Mouse (Mus musculus) forebrain, embryonic 13.5 days (tissue): ENCODE results near the gene Dock10. TPM values are rescaled to one million over a fixed set of nuclear protein-coding genes. Genes with fewer than 3 reads are reported as not detected.

Experiments used
- ATAC-seq: fragments of 200-750 bp; cut with Nextera tagmentation; 2 replicates; pipeline ENCODE4 v1.8.0; 2017
- H3K27ac ChIP-seq: fragments of 300-500 bp; sonication (generic); 2 replicates; pipeline ENCODE4 v1.5.1; 2015; ENCODE audit warnings: inconsistent platforms, mild to moderate bottlenecking, moderate library complexity
- H3K27me3 ChIP-seq: fragments of 300-500 bp; sonication (generic); 2 replicates; pipeline ENCODE4 v1.6.1; 2015; ENCODE audit warnings: mild to moderate bottlenecking, inconsistent platforms
- H3K36me3 ChIP-seq: fragments of 300-500 bp; sonication (generic); 2 replicates; pipeline ENCODE4 v1.6.1; 2015; ENCODE audit warnings: mild to moderate bottlenecking, inconsistent platforms; ENCODE audit not compliant: poor library complexity, severe bottlenecking
- H3K4me1 ChIP-seq: fragments of 300-500 bp; sonication (generic); 2 replicates; pipeline ENCODE4 v1.6.1; 2015; ENCODE audit warnings: inconsistent platforms
- H3K4me2 ChIP-seq: fragments of 300-500 bp; sonication (generic); 2 replicates; pipeline ENCODE4 v1.6.1; 2015; ENCODE audit warnings: inconsistent platforms, mild to moderate bottlenecking, moderate library complexity
- H3K4me3 ChIP-seq: fragments of 300-500 bp; sonication (generic); 2 replicates; pipeline ENCODE4 v1.5.1; 2015; ENCODE audit warnings: mild to moderate bottlenecking, inconsistent platforms
- H3K9ac ChIP-seq: fragments of 300-500 bp; sonication (generic); 2 replicates; pipeline ENCODE4 v1.6.1; 2015; ENCODE audit warnings: mild to moderate bottlenecking, inconsistent platforms
- H3K9me3 ChIP-seq: fragments of 300-500 bp; sonication (generic); replicated peaks from 2 replicates; pipeline ENCODE4 v1.6.1; 2016; ENCODE audit warnings: inconsistent platforms
- WGBS: fragments of 180-500 bp; shearing (Covaris S2); methylation state at CpG from one replicate; pipeline ENCODE4 v1.1.7; 2015; 5-methylcytosine and 5-hydroxymethylcytosine counted together
- polyA plus RNA-seq: library from polyadenylated mRNA; unstranded; fragments of >200 nt; fragmentation: Nextera tagmentation; extraction: Ambion mirVana; gene quantifications from 2 replicates; pipeline ENCODE4 v1.2.1, GENCODE M21; 2015

The Dock10 gene
- polyA plus RNA-seq, 1 experiment from 2014 or later, result 1.3 TPM

- Histone ChIP-seq H3K27ac (no peak overlapping the region), H3K4me1 (no peaks in the 10 kb centered on the region), H3K36me3 (no peaks in the 10 kb centered on the region), H3K4me3 (no peak overlapping the region), H3K9ac (no peak overlapping the region), H3K4me2 (no peak overlapping the region), H3K27me3 (no peaks in the 10 kb centered on the region), H3K9me3 (no peaks in the 10 kb centered on the region)
- WGBS, result 85% methylated on average over 2 of the region's 2 CpGs
- no peak for ATAC-seq
Observed at GRCm38 (mm10) chr1:80721181-80721580, 37.1 kb downstream of the Dock10 start.

- H3K9me3 ChIP-seq, result no peaks in the 10 kb centered on the region
- no peak for ATAC-seq
- H3K4me2 ChIP-seq, result no peak overlapping the region
- no peak overlapping the region for H3K9ac ChIP-seq
- no peak overlapping the region for H3K27ac ChIP-seq
- H3K27me3 ChIP-seq, result no peaks in the 10 kb centered on the region
- no peak overlapping the region for H3K4me3 ChIP-seq
- no peaks in the 10 kb centered on the region for H3K4me1 ChIP-seq
- H3K36me3 ChIP-seq, result no peaks in the 10 kb centered on the region
Observed at GRCm38 (mm10) chr1:80720146-80720545, 38.2 kb downstream of the Dock10 start.

GRCm38 (mm10) chr1:80719436-80719835 is 38.9 kb downstream of the Dock10 start:
- H3K9ac ChIP-seq, result no peak overlapping the region
- H3K27me3 ChIP-seq, result no peaks in the 10 kb centered on the region
- H3K27ac ChIP-seq, result no peak overlapping the region
- H3K36me3 ChIP-seq, result no peaks in the 10 kb centered on the region
- 88% methylated on average over 6 of the region's 6 CpGs for WGBS
- H3K4me3 ChIP-seq, result no peak overlapping the region
- H3K4me2 ChIP-seq, result no peak overlapping the region
- ATAC-seq, result no peak
- no peaks in the 10 kb centered on the region for H3K4me1 ChIP-seq
- no peaks in the 10 kb centered on the region for H3K9me3 ChIP-seq

GRCm38 (mm10) chr1:80718666-80719065 is 39.7 kb downstream of the Dock10 start:
- 89% methylated on average over 1 of the region's 1 CpGs for WGBS
- Histone ChIP-seq H3K9ac (no peak overlapping the region), H3K4me3 (no peak overlapping the region), H3K9me3 (no peaks in the 10 kb centered on the region), H3K36me3 (no peaks in the 10 kb centered on the region), H3K4me1 (no peaks in the 10 kb centered on the region), H3K27ac (no peak overlapping the region), H3K4me2 (no peak overlapping the region), H3K27me3 (no peaks in the 10 kb centered on the region)
- no peak for ATAC-seq

- Histone ChIP-seq H3K36me3 (no peaks in the 10 kb centered on the region), H3K4me1 (peaks cover under 1% of the 10 kb centered on the region; the same call in 1 of the 2 replicates), H3K9ac (no peak overlapping the region), H3K9me3 (no peaks in the 10 kb centered on the region), H3K27me3 (no peaks in the 10 kb centered on the region), H3K4me2 (no peak overlapping the region), H3K4me3 (no peak overlapping the region), H3K27ac (no peak overlapping the region)
- no peak for ATAC-seq
- whole genome bisulfite sequencing, result 79% methylated on average over 3 of the region's 3 CpGs
Observed at GRCm38 (mm10) chr1:80715917-80716316, 42.4 kb downstream of the Dock10 start.

- no peak overlapping the region for H3K27ac ChIP-seq
- H3K9ac ChIP-seq, result no peak overlapping the region
- no peaks in the 10 kb centered on the region for H3K27me3 ChIP-seq
- H3K4me3 ChIP-seq, result no peak overlapping the region
- no peaks in the 10 kb centered on the region for H3K36me3 ChIP-seq
- no peak overlapping the region for H3K4me2 ChIP-seq
- H3K9me3 ChIP-seq, result no peaks in the 10 kb centered on the region
- H3K4me1 ChIP-seq, result peaks cover 6% of the 10 kb centered on the region; the same call in 1 of the 2 replicates
- no peak for ATAC-seq
- 91% methylated on average over 1 of the region's 1 CpGs for WGBS
Observed at GRCm38 (mm10) chr1:80713920-80714319, 44.4 kb downstream of the Dock10 start.

GRCm38 (mm10) chr1:80710607-80711261 is 47.6 kb downstream of the Dock10 start:
- peak; percentile 67; the same call in 1 of the 2 replicates for ATAC-seq
- Histone ChIP-seq H3K27me3 (no peaks in the 10 kb centered on the region), H3K4me1 (peaks cover 6% of the 10 kb centered on the region; the same call in 1 of the 2 replicates), H3K9me3 (no peaks in the 10 kb centered on the region), H3K9ac (no peak overlapping the region), H3K36me3 (no peaks in the 10 kb centered on the region), H3K27ac (no peak overlapping the region), H3K4me2 (no peak overlapping the region), H3K4me3 (no peak overlapping the region)
- WGBS, result 31% methylated on average over 8 of the region's 8 CpGs

GRCm38 (mm10) chr1:80710097-80710541 is 48.2 kb downstream of the Dock10 start:
- H3K27ac ChIP-seq, result no peak overlapping the region
- no peak overlapping the region for H3K9ac ChIP-seq
- H3K4me2 ChIP-seq, result no peak overlapping the region
- peaks cover 6% of the 10 kb centered on the region; the same call in 1 of the 2 replicates for H3K4me1 ChIP-seq
- 70% methylated on average over 5 of the region's 5 CpGs for WGBS
- H3K36me3 ChIP-seq, result no peaks in the 10 kb centered on the region
- H3K4me3 ChIP-seq, result no peak overlapping the region
- H3K9me3 ChIP-seq, result no peaks in the 10 kb centered on the region
- no peaks in the 10 kb centered on the region for H3K27me3 ChIP-seq
- no peak for ATAC-seq

GRCm38 (mm10) chr1:80709299-80709698 is 49.0 kb downstream of the Dock10 start:
- Histone ChIP-seq H3K9ac (no peak overlapping the region), H3K9me3 (no peaks in the 10 kb centered on the region), H3K4me1 (peaks cover 6% of the 10 kb centered on the region; the same call in 1 of the 2 replicates), H3K4me3 (no peak overlapping the region), H3K36me3 (no peaks in the 10 kb centered on the region), H3K27me3 (no peaks in the 10 kb centered on the region), H3K4me2 (no peak overlapping the region), H3K27ac (no peak overlapping the region)
- WGBS, result 84% methylated on average over 14 of the region's 14 CpGs
- ATAC-seq, result 0 out of 2 replicates have a peak, but pooled peaks have one; percentile 27

- Histone ChIP-seq H3K27me3 (no peaks in the 10 kb centered on the region), H3K27ac (no peak overlapping the region), H3K9ac (no peak overlapping the region), H3K36me3 (no peaks in the 10 kb centered on the region), H3K4me2 (no peak overlapping the region), H3K9me3 (no peaks in the 10 kb centered on the region), H3K4me3 (no peak overlapping the region), H3K4me1 (no peaks in the 10 kb centered on the region)
- WGBS, result 100% methylated on average over 1 of the region's 1 CpGs
- ATAC-seq, result no peak
Observed at GRCm38 (mm10) chr1:80703279-80703678, 55.0 kb downstream of the Dock10 start.

- Histone ChIP-seq H3K9ac (no peak overlapping the region), H3K4me2 (no peak overlapping the region), H3K4me1 (0 out of 2 replicates have a peak, but pooled peaks cover 3% of the 10 kb centered on the region), H3K4me3 (no peak overlapping the region), H3K36me3 (no peaks in the 10 kb centered on the region), H3K27me3 (no peaks in the 10 kb centered on the region), H3K9me3 (no peaks in the 10 kb centered on the region), H3K27ac (no peak overlapping the region)
- no peak for ATAC-seq
- 66% methylated on average over 1 of the region's 1 CpGs for WGBS
Observed at GRCm38 (mm10) chr1:80676004-80676673, 82.2 kb downstream of the Dock10 start.

- no peak overlapping the region for H3K4me3 ChIP-seq
- no peaks in the 10 kb centered on the region; the same call in 1 of the 2 replicates for H3K9me3 ChIP-seq
- no peak overlapping the region for H3K4me2 ChIP-seq
- no peaks in the 10 kb centered on the region for H3K36me3 ChIP-seq
- 93% methylated on average over 3 of the region's 3 CpGs for WGBS
- H3K27me3 ChIP-seq, result no peaks in the 10 kb centered on the region
- no peak overlapping the region for H3K27ac ChIP-seq
- ATAC-seq, result no peak
- no peak overlapping the region for H3K9ac ChIP-seq
- H3K4me1 ChIP-seq, result 0 out of 2 replicates have a peak, but pooled peaks cover 3% of the 10 kb centered on the region
Observed at GRCm38 (mm10) chr1:80671730-80672129, 86.6 kb downstream of the Dock10 start.
